Mouse (Mus musculus): ENCODE measurements around the gene Slc8b1.

GRCm38 (mm10) chr5:120495703-120496226, 15.2 kb upstream of the Slc8b1 start:
- TF ChIP-seq CTCF (IDR thresholded peaks at IDR 0.05; ENCODE audit: low read depth) (no peak), EP300 (optimal IDR thresholded peaks at IDR 0.05) (no peak)

Measured in stomach, postnatal 0 days (tissue).